Mouse (Mus musculus) neural tube, embryonic 13.5 days (tissue): ENCODE measurements around the gene Mpped1. TPM values are rescaled to one million over a fixed set of nuclear protein-coding genes. Genes with fewer than 3 reads are reported as not detected.
A peak's percentile ranks its signal among the peaks of the same experiment; 100 is the strongest.

Experiments used
- ATAC-seq: fragments of 200-750 bp; cut with Nextera tagmentation; 2 replicates; pipeline ENCODE4 v1.8.0; 2017; ENCODE audit warnings: low read depth, mild to moderate bottlenecking, moderate TSS enrichment, moderate library complexity
- H3K27ac ChIP-seq: fragments of 300-500 bp; sonication (generic); replicated peaks from 2 replicates; pipeline ENCODE4 v1.5.1; 2015; ENCODE audit warnings: moderate library complexity, mild to moderate bottlenecking, inconsistent platforms
- H3K27me3 ChIP-seq: fragments of 300-500 bp; sonication (generic); 2 replicates; pipeline ENCODE4 v1.6.1; 2015; ENCODE audit warnings: mild to moderate bottlenecking, inconsistent platforms
- H3K36me3 ChIP-seq: fragments of 300-500 bp; sonication (generic); 2 replicates; pipeline ENCODE4 v1.6.1; 2015; ENCODE audit warnings: mild to moderate bottlenecking, inconsistent platforms
- H3K4me1 ChIP-seq: fragments of 300-500 bp; sonication (generic); replicated peaks from 2 replicates; pipeline ENCODE4 v1.6.1; 2015; ENCODE audit warnings: inconsistent platforms
- H3K4me2 ChIP-seq: fragments of 300-500 bp; sonication (generic); 2 replicates; pipeline ENCODE4 v1.6.1; 2015; ENCODE audit warnings: inconsistent platforms, mild to moderate bottlenecking, moderate library complexity
- H3K4me3 ChIP-seq: fragments of 300-500 bp; sonication (generic); 2 replicates; pipeline ENCODE4 v1.5.1; 2015; ENCODE audit warnings: mild to moderate bottlenecking, inconsistent platforms
- H3K9ac ChIP-seq: fragments of 300-500 bp; sonication (generic); 2 replicates; pipeline ENCODE4 v1.6.1; 2015; ENCODE audit warnings: moderate library complexity, mild to moderate bottlenecking, inconsistent platforms
- H3K9me3 ChIP-seq: fragments of 300-500 bp; sonication (generic); 2 replicates; pipeline ENCODE4 v1.6.1; 2016; ENCODE audit warnings: inconsistent platforms
- WGBS: fragments of 180-500 bp; shearing (Covaris S2); methylation state at CpG from one replicate; pipeline ENCODE4 v1.1.7; 2015; 5-methylcytosine and 5-hydroxymethylcytosine counted together
- polyA plus RNA-seq: library from polyadenylated mRNA; unstranded; fragments of >200 nt; fragmentation: Nextera tagmentation; extraction: Ambion mirVana; gene quantifications from 2 replicates; pipeline ENCODE4 v1.2.1, GENCODE M21; 2015

Mpped1 gene
- polyA plus RNA-seq, 1 experiment from 2014 or later = 13.3 TPM

GRCm38 (mm10) chr15:83897286-83897685 lies 118.0 kb downstream of the Mpped1 start:
- Histone ChIP-seq H3K4me2 (no peak overlapping the region), H3K9ac (no peak overlapping the region), H3K36me3 (no peaks in the 10 kb centered on the region), H3K27me3 (no peaks in the 10 kb centered on the region), H3K9me3 (no peaks in the 10 kb centered on the region), H3K27ac (peak overlapping the region; percentile 34; the same call in 1 of the 2 replicates), H3K4me1 (peaks cover 14% of the 10 kb centered on the region; the same call in 1 of the 2 replicates), H3K4me3 (no peak overlapping the region)
- ATAC-seq = peak; percentile 58; the same call in 1 of the 2 replicates
- 46% methylated on average over 9 of the region's 9 CpGs for WGBS

- no peak overlapping the region for H3K27ac ChIP-seq
Measured at GRCm38 (mm10) chr15:83906472-83906871, 127.2 kb downstream of the Mpped1 start.

More at GRCm38 (mm10) chr15:83906472-83906871, 127.2 kb downstream of the Mpped1 start:
- H3K27me3 ChIP-seq = no peaks in the 10 kb centered on the region
- no peaks in the 10 kb centered on the region for H3K9me3 ChIP-seq
- no peak overlapping the region for H3K4me2 ChIP-seq
- no peak overlapping the region for H3K4me3 ChIP-seq
- H3K4me1 ChIP-seq = peaks cover 5% of the 10 kb centered on the region; the same call in 1 of the 2 replicates
- no peak overlapping the region for H3K9ac ChIP-seq
- H3K36me3 ChIP-seq = no peaks in the 10 kb centered on the region
- no peak for ATAC-seq
- 70% methylated on average over 13 of the region's 13 CpGs for WGBS

Other genes starting within 250 kb of the Mpped1 start
- 13.1 and 13.4 TPM in 2 replicates for gene Tspo, start 215.9 kb upstream of the Mpped1 start, polyA plus RNA-seq
- gene Mcat, start 215.7 kb upstream of the Mpped1 start, polyA plus RNA-seq = 33.4 and 36.3 TPM in 2 replicates
- 37.3 and 42.0 TPM in 2 replicates for gene Ttll12, start 184.3 kb upstream of the Mpped1 start, polyA plus RNA-seq
- gene Scube1, start 54.4 kb upstream of the Mpped1 start, polyA plus RNA-seq = 18.1 and 19.2 TPM in 2 replicates